Mouse (Mus musculus) olfactory bulb, adult 2 months (tissue): ENCODE data around the gene Bag6.

ENCODE experiments used
- CTCF ChIP-seq: fragments of 200-500 bp; IDR thresholded peaks from 2 replicates; pipeline ENCODE4 v1.5.1; 2012; ENCODE audit warnings: low read depth, mild to moderate bottlenecking, low read length, moderate library complexity; ENCODE audit not compliant: insufficient read depth
- POLR2A ChIP-seq: fragments of 200-500 bp; IDR thresholded peaks from 2 replicates; pipeline ENCODE4 v1.6.1; 2012; ENCODE audit warnings: mild to moderate bottlenecking, low read depth, low read length, moderate library complexity; ENCODE audit not compliant: insufficient read depth

- TF ChIP-seq POLR2A (no peak), CTCF (no peak)
Measured at GRCm38 (mm10) chr17:35161421-35161820, 26.4 kb downstream of the Bag6 start.
